Mouse (Mus musculus) heart, postnatal 25 days (tissue): ENCODE data around the gene Gde1. TPM values are rescaled to one million over a fixed set of nuclear protein-coding genes. Genes with fewer than 3 reads are reported as not detected.

ENCODE experiments used
- total RNA-seq, 2 experiments: library from RNA; stranded (reverse); gene quantifications; 2 replicates each; pipeline ENCODE4 v1.2.3; 2021

Gde1 gene
- total RNA-seq, 2 experiments from 2014 or later = 28.5 to 30.6 TPM

Other genes starting within 250 kb of the Gde1 start
- 10 to 100 TPM; 22.3 to 30.5 TPM for gene Itpripl2, start 213.8 kb downstream of the Gde1 start, total RNA-seq
- 100 to 1,000 TPM; 109 to 115 TPM for gene Coq7, start 172.4 kb downstream of the Gde1 start, total RNA-seq
- gene Tmc7, start 121.0 kb downstream of the Gde1 start, total RNA-seq = 1 to 10 TPM; 6.5 to 6.7 TPM
- under 1 TPM; 0.14 to 0.26 TPM for gene Tmc5, start 108.5 kb downstream of the Gde1 start, total RNA-seq
- gene Ccp110, start 6.8 kb upstream of the Gde1 start, total RNA-seq = 1 to 10 TPM; 2.5 to 2.7 TPM
- 10 to 100 TPM; 26.1 to 26.9 TPM for gene Vps35l, start 34.4 kb upstream of the Gde1 start, total RNA-seq
- gene Iqck, start 150.0 kb upstream of the Gde1 start, total RNA-seq = under 1 TPM; 0.44 to 0.64 TPM
- gene Knop1, start 150.5 kb upstream of the Gde1 start, total RNA-seq = 10 to 100 TPM; 14.6 to 15.3 TPM